Mouse (Mus musculus) heart, embryonic 12.5 days (tissue): ENCODE data around the gene Amn. TPM values are rescaled to one million over a fixed set of nuclear protein-coding genes. Genes with fewer than 3 reads are reported as not detected.

Experiments
- ATAC-seq: fragments of 200-750 bp; cut with Nextera tagmentation; 2 replicates; pipeline ENCODE4 v1.8.0; 2017; ENCODE audit warnings: moderate TSS enrichment, moderate library complexity; ENCODE audit not compliant: insufficient number of reproducible peaks, low FRiP score
- H3K27ac ChIP-seq: fragments of 300-500 bp; sonication (generic); 2 replicates; pipeline ENCODE4 v1.5.1; 2016; ENCODE audit warnings: mild to moderate bottlenecking, moderate library complexity; ENCODE audit not compliant: poor library complexity, severe bottlenecking
- H3K27me3 ChIP-seq: fragments of 300-500 bp; sonication (generic); replicated peaks from 2 replicates; pipeline ENCODE4 v1.6.1; 2016; ENCODE audit warnings: mild to moderate bottlenecking, moderate library complexity
- H3K36me3 ChIP-seq: fragments of 300-500 bp; sonication (generic); 2 replicates; pipeline ENCODE4 v1.6.1; 2016; ENCODE audit warnings: mild to moderate bottlenecking, moderate library complexity
- H3K4me1 ChIP-seq: fragments of 300-500 bp; sonication (generic); replicated peaks from 2 replicates; pipeline ENCODE4 v1.6.1; 2016; ENCODE audit warnings: mild to moderate bottlenecking
- H3K4me2 ChIP-seq: fragments of 300-500 bp; sonication (generic); 2 replicates; pipeline ENCODE4 v1.6.1; 2016; ENCODE audit warnings: mild to moderate bottlenecking, moderate library complexity
- H3K4me3 ChIP-seq: fragments of 300-500 bp; sonication (generic); 2 replicates; pipeline ENCODE4 v1.5.1; 2016; ENCODE audit warnings: mild to moderate bottlenecking
- H3K9ac ChIP-seq: fragments of 300-500 bp; sonication (generic); 2 replicates; pipeline ENCODE4 v1.6.1; 2016; ENCODE audit warnings: mild to moderate bottlenecking, moderate library complexity
- H3K9me3 ChIP-seq: fragments of 300-500 bp; sonication (generic); replicated peaks from 2 replicates; pipeline ENCODE4 v1.6.1; 2016; ENCODE audit warnings: mild to moderate bottlenecking, moderate library complexity
- WGBS: fragments of 180-500 bp; shearing (Covaris S2); methylation state at CpG from one replicate; pipeline ENCODE4 v1.1.7; 2016; 5-methylcytosine and 5-hydroxymethylcytosine counted together
- polyA plus RNA-seq: library from polyadenylated mRNA; unstranded; fragments of >200 nt; fragmentation: Nextera tagmentation; extraction: Ambion mirVana; gene quantifications from 2 replicates; pipeline ENCODE4 v1.2.1, GENCODE M21; 2016

The Amn gene
- 2.0 and 3.5 TPM in 2 replicates for polyA plus RNA-seq

DNA sequence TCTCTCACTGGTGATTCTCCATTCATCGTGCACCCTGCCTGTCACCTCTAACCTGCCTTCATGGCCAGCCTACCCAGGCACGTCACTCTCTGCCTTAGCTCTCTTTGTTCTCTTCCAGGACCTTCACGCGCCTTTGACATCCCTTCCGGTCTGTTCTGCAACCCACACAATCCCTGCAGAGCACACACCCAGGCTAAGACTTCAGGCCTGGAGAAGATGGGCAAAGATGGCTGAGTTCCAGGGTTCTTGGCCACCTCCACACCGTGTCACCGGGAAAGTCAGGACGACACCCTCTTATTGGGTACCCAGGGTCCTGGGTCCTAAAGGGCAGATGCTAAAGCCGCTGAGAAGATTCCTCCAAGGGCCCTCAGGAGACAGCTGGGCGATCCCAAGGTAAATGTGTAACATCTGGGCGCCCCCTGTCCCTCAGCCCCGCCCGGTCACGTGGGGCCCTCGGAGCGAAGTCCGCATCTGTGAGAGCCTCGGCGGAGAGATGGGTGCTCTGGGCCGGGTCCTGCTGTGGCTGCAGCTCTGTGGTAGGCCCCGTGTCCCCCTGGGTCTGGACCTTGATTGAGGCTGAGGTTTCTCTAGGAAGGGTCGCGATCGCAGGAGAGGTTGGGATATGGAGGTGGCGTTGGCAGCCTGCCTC lies at the start of gene Amn:
Amn (plus strand) TSS at position 467 of the 649 bp plus-strand sequence.
- 22% methylated on average over 25 of the region's 25 CpGs for WGBS
- no peak within 1 kb of the TSS for H3K9ac ChIP-seq
- no peak for ATAC-seq
- peak within 1 kb of the TSS; percentile 18 for H3K4me3 ChIP-seq
- H3K4me2 ChIP-seq: peak within 1 kb of the TSS; percentile 16
- no peaks in the 10 kb centered on the region for H3K9me3 ChIP-seq
- peaks cover 85% of the 10 kb centered on the region for H3K27me3 ChIP-seq
- peaks cover 37% of the 10 kb centered on the region for H3K4me1 ChIP-seq
- no peaks in the 10 kb centered on the region for H3K36me3 ChIP-seq
- H3K27ac ChIP-seq: no peak within 1 kb of the TSS

DNA sequence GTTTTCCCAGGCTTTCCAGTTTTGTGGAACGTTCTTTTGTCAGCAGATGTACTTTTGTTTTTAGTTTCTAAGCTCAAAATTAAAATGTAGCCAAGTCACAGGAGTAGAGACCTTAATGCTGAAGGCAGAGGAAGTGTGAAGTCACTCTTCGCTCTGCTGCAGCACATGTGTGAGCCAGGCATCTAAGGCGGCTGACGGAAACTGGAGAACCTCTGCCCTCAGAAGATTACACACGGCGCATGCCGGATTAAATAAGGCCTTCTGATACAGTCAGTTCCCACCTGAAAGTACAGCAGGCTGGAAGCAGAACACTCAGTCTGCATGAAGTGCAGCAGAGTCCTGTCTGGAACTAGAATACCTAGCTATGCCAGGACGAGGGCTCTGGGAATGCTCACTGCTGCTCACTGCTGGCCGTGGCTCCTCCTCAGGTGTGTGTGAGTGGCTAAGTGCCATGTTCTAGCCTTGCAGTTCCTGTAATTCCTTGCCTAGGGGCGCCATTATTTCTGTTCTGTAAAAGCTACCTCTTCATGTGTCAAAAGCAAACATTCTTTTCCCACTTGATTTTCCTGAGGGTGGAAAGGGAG lies 45.6 kb upstream of the Amn start:
- no peak overlapping the region for H3K9ac ChIP-seq
- H3K27ac ChIP-seq: no peak overlapping the region
- peaks cover 24% of the 10 kb centered on the region for H3K36me3 ChIP-seq
- H3K4me1 ChIP-seq: peaks cover 16% of the 10 kb centered on the region
- H3K4me3 ChIP-seq: no peak overlapping the region
- H3K4me2 ChIP-seq: no peak overlapping the region
- H3K9me3 ChIP-seq: no peaks in the 10 kb centered on the region; the same call in 1 of the 2 replicates
- WGBS: 63% methylated on average over 10 of the region's 10 CpGs
- H3K27me3 ChIP-seq: no peaks in the 10 kb centered on the region
- ATAC-seq: no peak

DNA sequence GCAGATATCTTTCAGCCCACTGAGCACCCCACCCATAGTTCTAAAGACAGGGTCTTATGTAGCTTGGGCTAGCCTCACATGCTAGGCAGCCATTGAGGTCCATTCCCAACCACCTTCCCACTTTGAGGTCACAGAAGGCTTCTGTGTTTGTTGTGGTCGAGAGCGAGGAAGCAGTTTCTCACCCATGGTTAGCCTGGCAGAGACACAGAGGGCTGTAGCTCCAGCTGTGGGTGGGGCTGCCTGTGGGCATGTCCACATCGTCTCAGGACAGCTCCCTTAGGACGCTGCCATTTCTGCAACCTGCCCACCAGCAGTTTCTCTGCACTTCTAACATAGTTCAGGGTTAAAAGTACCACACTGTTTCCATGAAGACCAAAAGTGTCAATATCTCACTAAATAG lies 43.5 kb upstream of the Amn start:
- peaks cover 10% of the 10 kb centered on the region for H3K36me3 ChIP-seq
- 67% methylated on average over 4 of the region's 4 CpGs for WGBS
- ATAC-seq: no peak
- no peaks in the 10 kb centered on the region for H3K27me3 ChIP-seq
- H3K9me3 ChIP-seq: no peaks in the 10 kb centered on the region
- H3K27ac ChIP-seq: no peak overlapping the region
- no peak overlapping the region for H3K9ac ChIP-seq
- H3K4me3 ChIP-seq: no peak overlapping the region
- no peak overlapping the region for H3K4me2 ChIP-seq
- peaks cover 16% of the 10 kb centered on the region for H3K4me1 ChIP-seq

DNA sequence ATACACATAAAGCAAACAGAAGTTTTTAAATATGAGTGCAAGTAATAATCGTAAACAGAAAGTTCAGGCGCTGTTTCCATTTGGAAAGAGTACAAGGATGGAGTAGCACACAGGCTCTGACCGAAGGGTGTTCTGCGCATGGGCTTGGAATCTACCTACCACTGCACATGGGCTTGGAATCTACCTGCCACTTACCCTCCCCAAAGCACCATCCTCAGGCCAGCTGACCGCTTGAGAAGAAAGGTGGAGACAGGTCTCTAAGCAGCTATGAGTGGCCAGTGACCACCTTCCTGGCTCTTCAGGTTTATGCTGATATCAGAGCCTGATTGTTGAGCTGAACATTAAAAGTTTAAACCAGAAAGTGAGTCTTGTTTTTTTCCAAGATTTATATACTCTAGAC lies 42.4 kb upstream of the Amn start:
- no peak overlapping the region for H3K9ac ChIP-seq
- no peaks in the 10 kb centered on the region for H3K9me3 ChIP-seq
- H3K4me3 ChIP-seq: no peak overlapping the region
- ATAC-seq: no peak
- H3K4me1 ChIP-seq: peaks cover 16% of the 10 kb centered on the region
- H3K27me3 ChIP-seq: no peaks in the 10 kb centered on the region
- WGBS: 94% methylated on average over 5 of the region's 5 CpGs
- no peak overlapping the region for H3K27ac ChIP-seq
- 0 out of 2 replicates have a peak, but pooled peaks cover 3% of the 10 kb centered on the region for H3K36me3 ChIP-seq
- H3K4me2 ChIP-seq: no peak overlapping the region

DNA sequence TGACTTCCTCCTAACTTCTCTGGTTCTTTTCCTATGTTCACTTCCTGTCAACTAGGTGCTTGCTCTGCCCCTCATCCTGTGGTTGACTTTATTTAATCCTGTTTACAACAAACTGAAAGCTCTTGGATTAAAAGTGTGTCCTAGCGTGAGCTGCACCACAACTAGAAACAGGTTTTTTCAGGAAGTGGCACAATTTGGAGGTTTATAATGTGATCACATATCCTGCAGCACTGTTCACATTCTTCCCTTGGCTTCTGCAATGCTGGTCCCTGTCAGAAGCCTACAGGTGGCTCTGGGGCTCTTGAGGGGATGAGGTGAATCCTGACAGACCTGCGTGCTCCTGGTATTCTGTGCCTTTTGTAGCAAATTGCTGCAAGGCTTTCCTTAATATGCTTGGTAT lies 40.1 kb upstream of the Amn start:
- no peak overlapping the region for H3K4me3 ChIP-seq
- H3K27ac ChIP-seq: no peak overlapping the region
- H3K36me3 ChIP-seq: 0 out of 2 replicates have a peak, but pooled peaks cover 3% of the 10 kb centered on the region
- WGBS: 83% methylated on average over 2 of the region's 2 CpGs
- no peak for ATAC-seq
- no peak overlapping the region for H3K9ac ChIP-seq
- H3K4me1 ChIP-seq: peaks cover 14% of the 10 kb centered on the region
- no peak overlapping the region for H3K4me2 ChIP-seq
- H3K9me3 ChIP-seq: no peaks in the 10 kb centered on the region
- no peaks in the 10 kb centered on the region for H3K27me3 ChIP-seq

DNA sequence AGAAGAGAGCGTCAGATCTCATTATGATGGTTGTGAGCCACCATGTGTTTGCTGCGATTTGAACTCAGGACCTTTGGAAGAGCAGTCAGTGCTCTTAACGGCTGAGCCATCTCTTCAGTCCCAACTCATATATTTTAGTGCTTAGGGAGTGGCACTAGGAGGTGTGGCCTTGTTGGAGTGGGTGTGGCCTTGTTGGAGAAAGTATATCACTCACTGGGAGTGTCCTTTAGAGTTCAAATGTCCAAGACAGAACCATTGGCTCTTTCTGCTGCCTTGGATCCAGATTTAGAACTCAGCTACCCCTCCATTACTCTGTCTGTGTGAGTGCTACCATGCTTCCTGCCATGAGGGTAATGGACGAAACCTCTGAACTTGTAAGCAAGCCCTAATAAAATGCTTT lies 37.1 kb upstream of the Amn start:
- no peak overlapping the region for H3K4me2 ChIP-seq
- H3K9ac ChIP-seq: no peak overlapping the region
- 85% methylated on average over 4 of the region's 4 CpGs for WGBS
- ATAC-seq: no peak
- peaks cover 19% of the 10 kb centered on the region for H3K4me1 ChIP-seq
- H3K9me3 ChIP-seq: no peaks in the 10 kb centered on the region
- H3K36me3 ChIP-seq: peaks cover 15% of the 10 kb centered on the region; the same call in 1 of the 2 replicates
- H3K27ac ChIP-seq: no peak overlapping the region
- no peaks in the 10 kb centered on the region for H3K27me3 ChIP-seq
- no peak overlapping the region for H3K4me3 ChIP-seq

DNA sequence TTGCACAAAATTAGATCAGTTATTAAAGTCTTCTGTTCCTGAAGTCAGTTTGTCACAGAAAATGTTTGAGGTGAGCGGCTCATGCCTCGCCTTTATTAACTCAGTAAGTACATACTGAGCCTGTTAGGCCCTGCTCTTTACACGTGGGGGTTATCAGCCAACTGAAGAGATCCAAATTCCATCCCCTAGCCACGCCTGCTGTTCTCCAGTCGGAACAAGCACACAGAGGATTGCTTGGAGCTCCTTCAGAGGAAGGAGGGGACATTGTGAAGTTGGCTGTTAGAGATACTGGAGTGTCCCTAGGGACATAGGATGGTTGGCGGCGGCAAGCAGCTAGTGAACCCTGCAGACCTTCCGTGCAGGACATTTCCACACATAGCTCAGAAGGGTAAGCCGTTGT lies 36.5 kb upstream of the Amn start:
- Histone ChIP-seq H3K36me3 (peaks cover 17% of the 10 kb centered on the region; the same call in 1 of the 2 replicates), H3K4me1 (peaks cover 21% of the 10 kb centered on the region), H3K9me3 (no peaks in the 10 kb centered on the region), H3K4me3 (no peak overlapping the region), H3K9ac (no peak overlapping the region), H3K27ac (no peak overlapping the region), H3K4me2 (no peak overlapping the region; the same call in 1 of the 2 replicates), H3K27me3 (no peaks in the 10 kb centered on the region)
- ATAC-seq: no peak
- 37% methylated on average over 9 of the region's 9 CpGs for WGBS

DNA sequence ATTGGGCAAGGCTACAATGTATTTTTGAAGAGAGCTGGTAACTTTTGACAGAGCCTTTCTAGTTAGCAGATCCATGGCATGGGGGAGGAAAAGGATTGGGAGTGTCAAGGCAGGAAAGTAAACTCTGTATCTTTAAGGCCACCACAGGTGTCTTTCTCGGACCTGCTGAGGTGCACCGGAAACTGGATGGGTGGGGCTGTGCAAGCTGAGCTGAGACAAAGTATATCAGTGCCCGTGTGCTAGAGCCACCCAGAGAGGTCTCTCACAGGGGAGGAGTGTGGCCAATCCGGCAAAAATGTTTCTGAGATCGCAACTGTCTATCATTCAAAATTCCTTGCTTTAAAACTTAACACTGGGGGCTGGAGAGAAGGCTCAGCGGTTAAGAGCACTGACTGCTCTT lies 35.3 kb upstream of the Amn start:
- H3K4me3 ChIP-seq: no peak overlapping the region
- no peaks in the 10 kb centered on the region for H3K27me3 ChIP-seq
- no peak overlapping the region for H3K9ac ChIP-seq
- ATAC-seq: no peak
- peaks cover 21% of the 10 kb centered on the region for H3K4me1 ChIP-seq
- H3K9me3 ChIP-seq: no peaks in the 10 kb centered on the region
- 85% methylated on average over 6 of the region's 6 CpGs for WGBS
- H3K36me3 ChIP-seq: peaks cover 17% of the 10 kb centered on the region; the same call in 1 of the 2 replicates
- no peak overlapping the region for H3K4me2 ChIP-seq
- H3K27ac ChIP-seq: no peak overlapping the region

DNA sequence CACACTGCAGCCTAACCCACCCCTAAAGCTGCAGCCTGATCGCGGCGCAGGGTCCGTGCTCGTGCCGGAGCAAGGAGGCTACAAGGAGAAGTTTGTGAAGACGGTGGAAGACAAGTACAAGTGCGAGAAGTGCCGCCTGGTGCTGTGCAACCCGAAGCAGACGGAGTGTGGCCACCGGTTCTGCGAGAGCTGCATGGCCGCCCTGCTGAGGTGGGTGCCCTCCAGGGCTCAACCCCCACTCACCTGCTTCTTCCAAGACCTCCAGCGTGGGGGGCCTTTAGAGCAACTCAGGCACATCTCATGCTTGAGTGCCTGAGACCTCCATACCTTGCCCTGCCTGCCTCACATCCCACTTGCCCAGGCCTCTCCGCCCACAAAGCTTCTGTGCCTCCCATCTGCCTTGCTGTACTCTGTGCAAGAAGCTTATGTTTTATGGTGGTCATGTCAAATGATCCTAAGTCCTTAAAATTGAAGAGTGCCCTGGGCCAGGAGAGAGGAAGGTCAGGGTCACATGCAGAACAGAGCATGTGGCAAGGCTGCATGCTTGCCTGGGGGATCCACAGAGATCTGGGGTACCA lies 33.2 kb upstream of the Amn start:
- Histone ChIP-seq H3K4me2 (no peak overlapping the region), H3K4me1 (peaks cover 21% of the 10 kb centered on the region), H3K27me3 (no peaks in the 10 kb centered on the region), H3K27ac (no peak overlapping the region), H3K4me3 (no peak overlapping the region), H3K9ac (no peak overlapping the region), H3K36me3 (peaks cover 21% of the 10 kb centered on the region), H3K9me3 (no peaks in the 10 kb centered on the region)
- ATAC-seq: no peak
- 93% methylated on average over 16 of the region's 16 CpGs for WGBS

DNA sequence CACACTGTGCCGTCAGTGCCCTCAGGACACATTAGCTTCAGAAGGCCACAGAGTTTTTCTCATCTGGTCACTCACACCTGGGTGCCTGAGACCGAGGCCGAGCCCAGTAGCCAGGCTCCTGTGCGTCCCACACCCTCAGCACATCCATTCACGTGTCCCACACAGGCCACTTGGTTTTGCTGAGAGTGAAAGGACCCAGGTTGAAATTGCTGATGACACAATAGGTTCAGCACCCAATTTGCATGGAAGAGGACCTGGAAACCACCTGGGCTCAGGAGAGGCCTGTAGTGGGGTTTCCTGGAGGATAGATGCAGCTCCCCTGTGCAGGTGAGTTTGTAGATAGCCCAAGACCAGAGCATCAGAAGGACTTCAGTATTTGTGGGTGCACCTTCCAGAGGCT lies 32.5 kb upstream of the Amn start:
- H3K27ac ChIP-seq: no peak overlapping the region
- no peaks in the 10 kb centered on the region for H3K27me3 ChIP-seq
- H3K36me3 ChIP-seq: peaks cover 26% of the 10 kb centered on the region
- H3K9me3 ChIP-seq: no peaks in the 10 kb centered on the region
- 83% methylated on average over 5 of the region's 5 CpGs for WGBS
- no peak overlapping the region for H3K4me3 ChIP-seq
- H3K4me2 ChIP-seq: no peak overlapping the region
- no peak for ATAC-seq
- peaks cover 21% of the 10 kb centered on the region for H3K4me1 ChIP-seq
- no peak overlapping the region for H3K9ac ChIP-seq

DNA sequence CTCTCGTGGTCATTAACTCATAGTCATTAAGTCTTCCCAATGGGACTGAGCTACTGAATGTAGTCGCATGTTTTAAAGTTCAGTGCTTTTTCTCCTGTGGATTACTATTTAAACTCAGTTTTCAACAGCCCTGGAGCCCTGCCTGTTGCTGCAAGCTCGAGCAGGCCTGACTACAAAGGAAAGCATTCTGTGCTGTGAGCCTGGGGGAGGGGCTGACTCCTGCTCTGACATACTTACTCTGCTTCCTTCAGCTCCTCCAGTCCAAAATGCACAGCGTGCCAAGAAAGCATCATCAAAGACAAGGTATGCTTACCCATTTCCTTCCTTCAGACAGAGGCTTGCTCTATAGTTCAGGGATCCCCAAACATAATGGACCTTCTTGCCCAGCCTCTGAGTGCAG lies 32.1 kb upstream of the Amn start:
- Histone ChIP-seq H3K27ac (no peak overlapping the region), H3K9me3 (no peaks in the 10 kb centered on the region), H3K4me1 (peaks cover 20% of the 10 kb centered on the region), H3K36me3 (peaks cover 29% of the 10 kb centered on the region), H3K27me3 (no peaks in the 10 kb centered on the region), H3K4me3 (no peak overlapping the region), H3K9ac (no peak overlapping the region), H3K4me2 (no peak overlapping the region)
- no peak for ATAC-seq
- WGBS: 58% methylated on average over 4 of the region's 4 CpGs
